14 mouse cellular contexts compared by ENCODE assay signal in genomic region chr2:166491861-166492260, GRCm38 (mm10).
DNase-seq lines count a peak whose midpoint lies in the region; ATAC-seq lines count a peak whose summit lies in the region.
"Had no signal": no experiment of that assay in that cellular context is flagged by ENCODE, and none has a peak within 500 bp of the region (broad histone marks: within the 10 kb centered on the region; RNA-seq: fewer than 3 reads in every experiment).

No protein-coding gene starts in this region.

- ATAC-seq in inflammation-experienced regulatory T-cells, adult 6 months: peak; percentile 88
- ATAC-seq: midbrain, embryonic 15.5 days had no signal

- DNase-seq in spleen, adult 12 weeks (ENCODE audit: low spot score): peak; percentile 5
- no peak for DNase-seq in spleen, postnatal 4 days (ENCODE audit: low spot score in 2 of 2)
- peak; percentile 28 for DNase-seq in T-cell, adult 2 months (ENCODE audit: low spot score)
- DNase-seq in spleen, postnatal 36 days (ENCODE audit: low spot score in 2 of 2): peak; percentile 52 to 64
- no peak for DNase-seq in ovary, postnatal 10 days (ENCODE audit: low spot score)
- DNase-seq in adrenal gland, postnatal 14 days: no peak
- DNase-seq: cerebellum, adult 9-10 months; gastrocnemius, postnatal 36 days; kidney, adult 8-10 months; liver, embryonic 13.5 days; lung, postnatal 14 days; right cerebral cortex, adult 18-20 months had no signal

Comparison
In these comparisons a context has a peak if more than half of its experiments do, and no peak if none do; other contexts are left out.
1. DNase-seq: peak in spleen, adult 12 weeks (single experiment), T-cell, adult 2 months (single experiment) and spleen, postnatal 36 days (2 of 2); none in spleen, postnatal 4 days (0 of 2), ovary, postnatal 10 days (single experiment) and adrenal gland, postnatal 14 days (single experiment).